Mouse (Mus musculus): ENCODE measurements around the gene Ndufb7. TPM values are rescaled to one million over a fixed set of nuclear protein-coding genes. Genes with fewer than 3 reads are reported as not detected.

The Ndufb7 gene
- 303 and 319 TPM in 2 replicates for polyA plus RNA-seq (2012; rRNA removed)

DNA sequence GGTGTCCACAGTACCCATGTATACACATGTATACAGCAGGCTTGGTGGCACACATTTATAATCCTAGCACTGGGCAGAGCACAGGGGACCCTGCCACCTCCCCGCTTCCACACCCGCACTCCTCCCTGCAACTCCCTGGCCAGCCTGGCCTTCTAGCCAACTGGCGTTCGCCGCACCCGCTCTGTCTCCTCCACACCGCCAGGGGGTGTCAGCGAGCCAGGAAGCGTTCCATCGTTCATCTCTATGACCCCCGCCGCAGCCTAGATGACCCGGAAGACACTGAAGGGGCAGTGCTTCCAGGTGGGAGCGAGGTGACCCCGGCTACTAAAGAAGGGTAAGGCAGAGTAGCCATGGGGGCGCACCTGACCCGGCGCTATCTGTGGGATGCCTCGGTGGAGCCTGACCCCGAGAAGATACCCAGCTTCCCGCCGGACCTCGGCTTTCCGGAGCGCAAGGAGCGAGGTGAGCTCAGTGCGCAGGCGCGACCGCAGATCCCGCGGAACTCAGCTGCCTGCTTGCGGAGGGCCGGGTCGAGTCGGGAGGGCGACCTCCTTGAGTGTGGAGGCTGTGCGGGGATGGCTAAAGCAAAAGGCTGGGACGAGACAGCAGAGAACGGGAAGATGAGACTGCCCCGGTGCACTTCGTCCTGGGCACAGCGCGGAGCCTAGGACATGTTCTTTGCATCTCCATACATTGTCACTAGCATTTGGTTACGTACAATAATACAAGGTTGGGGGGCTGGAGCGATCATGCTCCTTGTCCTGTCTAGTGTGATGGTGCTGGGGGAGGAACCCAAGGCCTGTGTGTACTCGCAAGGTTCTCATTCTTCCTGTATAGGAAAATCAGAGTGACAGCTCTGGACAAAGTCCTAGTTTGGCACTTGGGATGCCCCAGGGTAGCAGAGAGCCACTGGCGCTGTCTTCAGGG, at the start of gene Ndufb7:
Gene Ndufb7 (plus strand): TSS at position 203 of the 927 bp plus-strand sequence.

DNA sequence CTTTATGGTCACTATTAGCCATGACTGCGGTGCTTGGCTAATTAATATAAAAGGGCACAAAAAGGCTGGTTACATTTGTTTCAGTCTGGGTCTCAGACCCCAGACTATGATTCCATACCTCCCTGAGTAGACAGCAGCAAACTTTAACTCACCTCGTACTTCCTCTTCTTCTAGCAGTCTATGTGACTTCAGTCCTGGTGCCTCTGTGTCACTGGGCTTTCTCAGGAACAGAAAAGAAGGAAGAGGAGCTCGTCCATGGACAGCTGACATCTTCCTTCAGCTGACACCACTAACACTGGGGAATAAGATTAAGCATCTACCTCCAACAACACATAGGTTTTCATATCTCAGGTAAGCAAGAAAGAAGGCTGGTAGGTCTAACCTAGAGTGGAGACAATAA, 30.7 kb upstream of the Ndufb7 start, which contains the start of gene Olfr370:
Gene Olfr370 (plus strand): TSS at position 45 of the 400 bp plus-strand sequence.

DNA sequence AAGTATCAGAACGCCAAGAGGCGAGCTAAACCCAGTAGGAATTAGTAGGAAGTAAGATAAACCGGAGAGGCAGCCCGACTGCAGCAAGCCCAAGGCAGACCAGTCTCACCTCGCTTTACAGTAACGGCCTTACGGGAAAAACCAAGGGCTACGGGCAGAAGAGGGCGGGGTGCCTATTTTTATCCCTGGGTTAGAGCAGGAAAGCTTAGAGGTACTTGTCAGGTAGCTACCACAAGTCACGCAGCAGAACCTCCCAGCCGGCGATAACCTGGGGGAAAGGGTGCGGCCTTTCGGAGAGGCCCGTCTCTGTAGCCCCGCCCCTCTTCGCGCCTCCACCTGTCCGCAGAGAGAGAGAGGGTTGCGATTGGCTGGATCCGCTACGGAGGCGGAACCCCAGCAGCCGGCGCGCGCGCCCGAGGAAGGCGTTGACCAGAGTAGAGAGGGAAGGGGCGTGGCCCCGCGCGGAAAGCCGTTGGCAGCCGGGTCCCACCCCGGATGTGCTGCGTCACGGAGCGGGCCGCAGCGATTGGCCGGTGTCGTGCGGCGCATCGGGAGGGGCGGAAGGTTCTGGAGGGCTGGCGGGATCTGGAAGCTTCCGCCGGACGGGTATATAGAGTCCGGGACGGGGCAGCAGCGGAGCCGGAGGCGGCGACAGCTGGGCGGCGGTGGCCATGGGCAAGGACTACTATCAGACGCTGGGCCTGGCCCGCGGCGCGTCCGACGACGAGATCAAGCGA, 41.4 kb downstream of the Ndufb7 start, which contains the start of the genes Tecr and Dnajb1:
Gene Tecr (minus strand): TSS at position 311 of the 737 bp plus-strand sequence.
Gene Dnajb1 (plus strand): TSS at position 533 of the 737 bp plus-strand sequence.

Other genes starting within 250 kb of the Ndufb7 start
- 18.5 and 21.4 TPM in 2 replicates for gene Elmod2, start 234.2 kb upstream of the Ndufb7 start, polyA plus RNA-seq (2012; rRNA removed)
- gene Mgat4d, start 218.2 kb upstream of the Ndufb7 start, polyA plus RNA-seq (2012; rRNA removed): not detected in 2 replicates
- 6.0 and 6.8 TPM in 2 replicates for gene Clgn, start 176.8 kb upstream of the Ndufb7 start, polyA plus RNA-seq (2012; rRNA removed)
- gene Scoc, start 108.3 kb upstream of the Ndufb7 start, polyA plus RNA-seq (2012; rRNA removed): 145 and 155 TPM in 2 replicates
- 0.02 and 0.03 TPM in 2 replicates for gene Olfr370, start 30.9 kb upstream of the Ndufb7 start, polyA plus RNA-seq (2012; rRNA removed)
- gene Tecr, start 41.3 kb downstream of the Ndufb7 start, polyA plus RNA-seq (2012; rRNA removed): 974 and 984 TPM in 2 replicates
- gene Dnajb1, start 41.5 kb downstream of the Ndufb7 start, polyA plus RNA-seq (2012; rRNA removed): 31.1 and 34.0 TPM in 2 replicates
- gene Gipc1, start 86.0 kb downstream of the Ndufb7 start, polyA plus RNA-seq (2012; rRNA removed): 92.0 and 93.3 TPM in 2 replicates
- 1.00 and 1.2 TPM in 2 replicates for gene Ptger1, start 100.0 kb downstream of the Ndufb7 start, polyA plus RNA-seq (2012; rRNA removed)
- 63.8 and 64.0 TPM in 2 replicates for gene Pkn1, start 132.5 kb downstream of the Ndufb7 start, polyA plus RNA-seq (2012; rRNA removed)
- 86.0 and 87.4 TPM in 2 replicates for gene Ddx39, start 148.5 kb downstream of the Ndufb7 start, polyA plus RNA-seq (2012; rRNA removed)
- 17.3 and 26.4 TPM in 2 replicates for gene Adgre5, start 174.7 kb downstream of the Ndufb7 start, polyA plus RNA-seq (2012; rRNA removed)